Mouse (Mus musculus) lung, embryonic 14.5 days (tissue): ENCODE data around the gene Mical3. TPM values are rescaled to one million over a fixed set of nuclear protein-coding genes. Genes with fewer than 3 reads are reported as not detected.
"Not testable (repeated sequence)": the region's sequence is repeated elsewhere in the genome, so short reads cannot be mapped to it uniquely, and the experiment has no call there.

Source experiments
- ATAC-seq: fragments of 200-750 bp; cut with Nextera tagmentation; 2 replicates; pipeline ENCODE4 v1.8.0; 2017; ENCODE audit warnings: mild to moderate bottlenecking, moderate TSS enrichment, moderate library complexity; ENCODE audit not compliant: insufficient read depth
- DNase-seq: peaks from one replicate; pipeline ENCODE4 v3.0.0-alpha.2; 2015
- H3K27ac ChIP-seq: fragments of 300-500 bp; sonication (generic); 2 replicates; pipeline ENCODE4 v1.5.1; 2014; ENCODE audit warnings: low read depth, mild to moderate bottlenecking, moderate library complexity
- H3K27me3 ChIP-seq: fragments of 300-500 bp; sonication (generic); 2 replicates; pipeline ENCODE4 v1.6.1; 2014; ENCODE audit warnings: low read length, control low read depth; ENCODE audit not compliant: insufficient read depth
- H3K36me3 ChIP-seq: fragments of 300-500 bp; sonication (generic); 2 replicates; pipeline ENCODE4 v1.6.1; 2014; ENCODE audit warnings: control low read depth; ENCODE audit not compliant: insufficient read depth
- H3K4me1 ChIP-seq: fragments of 300-500 bp; sonication (generic); 2 replicates; pipeline ENCODE4 v1.6.1; 2014; ENCODE audit warnings: antibody characterized with exemption, control low read depth; ENCODE audit not compliant: insufficient read depth
- H3K4me2 ChIP-seq: fragments of 300-500 bp; sonication (generic); 2 replicates; pipeline ENCODE4 v1.6.1; 2014; ENCODE audit warnings: mild to moderate bottlenecking
- H3K4me3 ChIP-seq: fragments of 300-500 bp; sonication (generic); 2 replicates; pipeline ENCODE4 v1.5.1; 2014; ENCODE audit warnings: low read depth, low read length
- H3K9ac ChIP-seq: fragments of 300-500 bp; sonication (generic); 2 replicates; pipeline ENCODE4 v1.6.1; 2014
- H3K9me3 ChIP-seq: fragments of 300-500 bp; sonication (generic); 2 replicates; pipeline ENCODE4 v1.6.1; 2016; ENCODE audit warnings: low read depth, low read length, control low read depth
- CTCF ChIP-seq: IDR thresholded peaks from 2 replicates; pipeline ENCODE4 v1.5.1; 2016; ENCODE audit warnings: antibody characterized with exemption, low read depth
- WGBS: fragments of 180-500 bp; shearing (Covaris S2); extraction: QIAGEN DNeasy Blood & Tissue Kit; methylation state at CpG from one replicate; pipeline ENCODE4 v1.1.7; 2014; 5-methylcytosine and 5-hydroxymethylcytosine counted together
- polyA plus RNA-seq: library from polyadenylated mRNA; unstranded; fragments of >200 nt; fragmentation: Nextera tagmentation; extraction: Ambion mirVana; gene quantifications from 2 replicates; pipeline ENCODE4 v1.2.1, GENCODE M21; 2014

Gene Mical3
- polyA plus RNA-seq, 1 experiment from 2014 or later: 27.0 TPM

- no peaks in the 10 kb centered on the region for H3K36me3 ChIP-seq
- 78% methylated on average over 8 of the region's 8 CpGs for WGBS
- no peak overlapping the region for H3K9ac ChIP-seq
- no peak overlapping the region for H3K4me2 ChIP-seq
- no peak overlapping the region for H3K27ac ChIP-seq
- no peak for TF ChIP-seq CTCF
- no peak for ATAC-seq
- 0 out of 2 replicates have a peak, but pooled peaks cover 7% of the 10 kb centered on the region for H3K4me1 ChIP-seq
- H3K9me3 ChIP-seq: no peaks in the 10 kb centered on the region
- peaks cover 5% of the 10 kb centered on the region; the same call in 1 of the 2 replicates for H3K27me3 ChIP-seq
- no peak for DNase-seq
- no peak overlapping the region for H3K4me3 ChIP-seq
These were observed 217.0 kb downstream of the Mical3 start for GRCm38 (mm10) chr6:120913783-120914182.

GRCm38 (mm10) chr6:120912931-120913330, 217.9 kb downstream of the Mical3 start:
- DNase-seq: peak; percentile 65
- no peak overlapping the region for H3K4me2 ChIP-seq
- H3K4me3 ChIP-seq: no peak overlapping the region
- no peak overlapping the region for H3K27ac ChIP-seq
- TF ChIP-seq CTCF: no peak
- 21% methylated on average over 2 of the region's 2 CpGs for WGBS
- ATAC-seq: no peak
- no peak overlapping the region for H3K9ac ChIP-seq
- 0 out of 2 replicates have a peak, but pooled peaks cover 7% of the 10 kb centered on the region for H3K4me1 ChIP-seq
- H3K27me3 ChIP-seq: peaks cover 5% of the 10 kb centered on the region; the same call in 1 of the 2 replicates
- no peaks in the 10 kb centered on the region for H3K9me3 ChIP-seq
- H3K36me3 ChIP-seq: no peaks in the 10 kb centered on the region

- no peak overlapping the region for H3K9ac ChIP-seq
- no peaks in the 10 kb centered on the region for H3K9me3 ChIP-seq
- H3K4me3 ChIP-seq: no peak overlapping the region
- H3K4me2 ChIP-seq: no peak overlapping the region
- 0 out of 2 replicates have a peak, but pooled peaks cover 7% of the 10 kb centered on the region for H3K4me1 ChIP-seq
- WGBS: 54% methylated on average over 13 of the region's 13 CpGs
- TF ChIP-seq CTCF: no peak
- DNase-seq (peak; percentile 47), ATAC-seq (no peak)
- H3K36me3 ChIP-seq: no peaks in the 10 kb centered on the region
- peaks cover 5% of the 10 kb centered on the region; the same call in 1 of the 2 replicates for H3K27me3 ChIP-seq
- no peak overlapping the region for H3K27ac ChIP-seq
These were observed 219.4 kb downstream of the Mical3 start for GRCm38 (mm10) chr6:120911213-120912007.

GRCm38 (mm10) chr6:120909501-120909900, 221.3 kb downstream of the Mical3 start:
- Histone ChIP-seq H3K4me3 (no peak overlapping the region), H3K4me1 (0 out of 2 replicates have a peak, but pooled peaks cover 5% of the 10 kb centered on the region), H3K36me3 (no peaks in the 10 kb centered on the region), H3K9me3 (no peaks in the 10 kb centered on the region), H3K27ac (no peak overlapping the region), H3K4me2 (no peak overlapping the region), H3K9ac (no peak overlapping the region), H3K27me3 (no peaks in the 10 kb centered on the region)
- no peak for TF ChIP-seq CTCF
- DNase-seq (no peak), ATAC-seq (no peak)
- 74% methylated on average over 3 of the region's 3 CpGs for WGBS

GRCm38 (mm10) chr6:120907876-120908597, 222.8 kb downstream of the Mical3 start:
- not testable (repeated sequence) for H3K9me3 ChIP-seq, DNase-seq, H3K9ac ChIP-seq, H3K4me1 ChIP-seq, H3K4me3 ChIP-seq, ATAC-seq, H3K27ac ChIP-seq, H3K4me2 ChIP-seq, H3K36me3 ChIP-seq, H3K27me3 ChIP-seq
- WGBS: 87% methylated on average over 9 of the region's 10 CpGs

DNA sequence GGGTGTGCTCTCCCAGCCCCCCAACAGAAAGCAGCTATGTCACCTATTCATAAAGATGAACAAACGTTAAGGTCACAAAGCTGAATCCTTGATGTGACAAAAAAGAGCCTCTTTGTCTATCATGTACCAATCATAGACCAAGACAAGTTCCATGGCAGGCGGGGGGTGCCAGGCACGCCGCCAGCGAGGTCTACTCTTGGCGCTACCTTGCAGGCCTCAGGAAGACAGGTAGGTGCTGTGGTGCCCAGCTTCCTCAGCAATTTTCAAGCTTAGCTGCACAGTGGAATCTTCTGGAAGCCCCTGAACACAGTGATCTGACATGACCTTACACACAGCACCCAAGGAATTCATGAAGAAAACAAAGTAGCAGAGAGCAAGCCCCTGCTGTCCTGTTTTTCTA, 224.3 kb downstream of the Mical3 start:
- ATAC-seq: no peak

GRCm38 (mm10) chr6:120905111-120905510, 225.7 kb downstream of the Mical3 start:
- no peak for DNase-seq
- Histone ChIP-seq H3K27me3 (no peaks in the 10 kb centered on the region), H3K4me1 (no peaks in the 10 kb centered on the region), H3K9ac (no peak overlapping the region), H3K36me3 (no peaks in the 10 kb centered on the region), H3K4me2 (no peak overlapping the region), H3K27ac (no peak overlapping the region), H3K9me3 (no peaks in the 10 kb centered on the region), H3K4me3 (no peak overlapping the region)
- WGBS: 85% methylated on average over 5 of the region's 5 CpGs
- TF ChIP-seq CTCF: no peak
- ATAC-seq: no peak

More for the DNA sequence above, 224.3 kb downstream of the Mical3 start:
- Histone ChIP-seq H3K4me1 (0 out of 2 replicates have a peak, but pooled peaks cover 2% of the 10 kb centered on the region), H3K27me3 (no peaks in the 10 kb centered on the region), H3K9ac (no peak overlapping the region), H3K4me3 (no peak overlapping the region), H3K36me3 (no peaks in the 10 kb centered on the region), H3K9me3 (no peaks in the 10 kb centered on the region), H3K4me2 (no peak overlapping the region), H3K27ac (no peak overlapping the region)
- DNase-seq: no peak
- TF ChIP-seq CTCF: no peak
- WGBS: 86% methylated on average over 6 of the region's 6 CpGs
